Mouse (Mus musculus) erythroblast, embryonic 14.5 days (primary cell): Measurements from ENCODE around the gene Cnn3. TPM values are rescaled to one million over a fixed set of nuclear protein-coding genes. Genes with fewer than 3 reads are reported as not detected.

Experiments used
- H3K27me3 ChIP-seq: 2 replicates; pipeline ENCODE4 v1.6.1; 2012; ENCODE audit warnings: inconsistent platforms; ENCODE audit not compliant: control insufficient read depth
- H3K36me3 ChIP-seq: 2 replicates; pipeline ENCODE4 v1.6.1; 2012; ENCODE audit warnings: mild to moderate bottlenecking, inconsistent platforms; ENCODE audit not compliant: control insufficient read depth
- H3K4me1 ChIP-seq: 2 replicates; pipeline ENCODE4 v1.6.1; 2012; ENCODE audit warnings: inconsistent platforms; ENCODE audit not compliant: control insufficient read depth
- H3K4me3 ChIP-seq: replicated peaks from 2 replicates; pipeline ENCODE3; 2012; ENCODE audit warnings: moderate library complexity, mild to moderate bottlenecking, inconsistent platforms
- H3K9me3 ChIP-seq: 2 replicates; pipeline ENCODE4 v1.6.1; 2012; ENCODE audit warnings: low read length, inconsistent platforms, mixed read lengths; ENCODE audit not compliant: control insufficient read depth
- GATA1 ChIP-seq: IDR thresholded peaks from 2 replicates; pipeline ENCODE4 v1.6.1; 2012; ENCODE audit warnings: low read length, inconsistent platforms, mixed read lengths
- TAL1 ChIP-seq: IDR thresholded peaks from 3 replicates; pipeline ENCODE4 v1.6.1; 2012; ENCODE audit warnings: low read length, inconsistent platforms, mixed read lengths
- polyA plus RNA-seq: library from polyadenylated mRNA; stranded (reverse); fragments of >175 nt; gene quantifications from 2 replicates; pipeline ENCODE4 v1.2.3, GENCODE M21; 2012

Cnn3 gene
- polyA plus RNA-seq, 1 experiment, result 0.15 TPM

- H3K36me3 ChIP-seq, result no peaks in the 10 kb centered on the region
- no peak overlapping the region for H3K4me3 ChIP-seq
- no peaks in the 10 kb centered on the region for H3K27me3 ChIP-seq
- TF ChIP-seq GATA1 (no peak), TAL1 (no peak)
- peaks cover 32% of the 10 kb centered on the region for H3K4me1 ChIP-seq
- no peaks in the 10 kb centered on the region for H3K9me3 ChIP-seq
These were observed 48.4 kb downstream of the Cnn3 start for GRCm38 (mm10) chr3:121474738-121475137.

- Histone ChIP-seq H3K4me3 (no peak overlapping the region), H3K36me3 (no peaks in the 10 kb centered on the region), H3K9me3 (no peaks in the 10 kb centered on the region), H3K27me3 (no peaks in the 10 kb centered on the region), H3K4me1 (peaks cover 24% of the 10 kb centered on the region)
- TF ChIP-seq TAL1 (no peak), GATA1 (no peak)
These were observed 54.0 kb downstream of the Cnn3 start for GRCm38 (mm10) chr3:121480030-121480960.

DNA sequence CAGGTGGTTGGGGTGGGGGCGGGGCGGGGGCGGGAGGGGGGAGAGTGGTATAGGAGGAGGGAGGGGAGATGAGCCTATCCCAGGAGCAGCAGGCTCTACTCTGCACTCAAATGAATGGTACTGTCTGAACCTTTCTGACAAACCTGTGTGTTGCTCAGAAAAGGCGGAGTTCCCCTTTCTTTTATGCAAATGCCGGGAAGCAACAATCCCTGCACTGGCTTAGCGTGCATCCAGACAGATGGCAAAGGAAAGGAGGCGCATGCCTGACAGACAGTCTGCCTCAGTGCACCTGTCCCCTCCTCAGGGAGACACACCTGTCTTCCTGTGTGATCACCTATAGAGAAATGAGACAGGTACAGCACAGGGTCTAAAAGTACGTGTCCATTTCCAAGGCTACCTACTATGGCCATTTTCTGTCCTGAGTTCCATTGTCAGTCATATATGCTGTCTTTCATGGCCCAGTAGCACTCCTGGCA is 54.7 kb downstream of the Cnn3 start:
- no peaks in the 10 kb centered on the region for H3K27me3 ChIP-seq

DNA sequence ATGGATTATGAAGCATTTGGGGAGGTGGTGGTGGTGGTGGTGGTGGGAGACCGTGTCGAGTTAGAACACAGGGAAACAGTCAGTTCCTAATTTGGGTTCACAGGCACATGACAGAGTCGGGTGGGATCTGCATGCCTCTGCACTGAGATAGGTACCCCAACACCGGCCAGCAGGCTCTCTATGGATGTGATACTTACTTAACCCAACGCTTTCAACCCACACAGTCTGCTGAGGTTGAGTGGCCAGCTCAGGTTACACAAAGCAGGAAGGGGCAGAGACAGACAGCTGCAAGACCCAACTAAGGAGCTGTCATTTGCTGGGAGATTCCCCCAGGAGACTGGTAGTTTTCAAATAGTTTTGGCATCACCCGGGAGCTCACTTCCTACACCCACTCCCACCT is 55.3 kb downstream of the Cnn3 start:
- peaks cover 19% of the 10 kb centered on the region for H3K4me1 ChIP-seq
- TF ChIP-seq GATA1 (no peak), TAL1 (no peak)
- no peaks in the 10 kb centered on the region for H3K27me3 ChIP-seq
- H3K36me3 ChIP-seq, result no peaks in the 10 kb centered on the region
- no peaks in the 10 kb centered on the region for H3K9me3 ChIP-seq
- H3K4me3 ChIP-seq, result no peak overlapping the region

More for the DNA sequence above, 54.7 kb downstream of the Cnn3 start:
- Histone ChIP-seq H3K4me3 (no peak overlapping the region), H3K9me3 (no peaks in the 10 kb centered on the region), H3K4me1 (peaks cover 20% of the 10 kb centered on the region), H3K36me3 (no peaks in the 10 kb centered on the region)
- TF ChIP-seq TAL1, result no peak
- TF ChIP-seq GATA1, result no peak

DNA sequence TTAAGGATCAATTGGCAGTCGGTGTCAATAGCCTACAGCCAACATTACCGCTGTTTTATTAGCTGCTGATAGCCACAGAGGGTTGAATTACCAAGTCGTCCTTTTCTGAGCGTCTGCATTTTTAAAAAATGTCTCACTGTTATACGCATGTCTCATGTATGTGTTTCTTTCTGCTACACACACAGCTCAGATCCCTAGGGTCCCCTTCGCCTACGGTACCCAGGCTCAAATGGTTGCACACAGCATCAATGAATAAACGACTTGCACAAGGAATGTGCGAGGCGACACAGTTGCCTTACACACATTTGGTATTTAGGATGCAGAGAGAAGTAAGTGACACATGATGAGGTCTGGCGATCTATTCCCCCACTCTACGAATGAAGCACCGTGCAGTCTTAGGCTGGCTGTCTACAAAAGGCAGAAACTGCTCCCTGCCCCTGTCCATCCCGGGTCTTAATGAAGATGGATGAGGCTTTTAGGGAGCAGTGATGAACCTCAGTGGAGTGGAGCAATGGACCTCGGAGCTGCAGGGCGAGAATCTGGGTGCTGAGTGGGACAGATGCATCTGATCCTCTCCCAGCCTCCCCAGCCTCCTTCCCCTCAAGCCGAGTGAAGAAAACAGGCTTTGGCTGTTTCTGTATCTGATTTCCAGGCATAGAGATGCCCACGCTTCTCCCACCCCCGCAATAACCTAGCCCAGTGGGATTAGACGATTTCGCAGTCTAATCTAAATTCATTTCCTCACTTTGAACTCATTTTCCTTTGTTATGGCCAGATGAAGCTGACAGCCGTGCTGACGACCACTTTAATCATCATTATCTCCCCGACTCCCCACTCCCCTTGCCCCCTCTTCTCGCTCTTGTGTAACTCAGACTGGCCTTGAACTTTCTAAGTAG is 57.2 kb downstream of the Cnn3 start:
- no peaks in the 10 kb centered on the region for H3K27me3 ChIP-seq
- peaks cover 16% of the 10 kb centered on the region for H3K4me1 ChIP-seq
- no peaks in the 10 kb centered on the region for H3K9me3 ChIP-seq
- TF ChIP-seq GATA1, result no peak
- TF ChIP-seq TAL1, result no peak
- H3K4me3 ChIP-seq, result no peak overlapping the region
- H3K36me3 ChIP-seq, result no peaks in the 10 kb centered on the region

GRCm38 (mm10) chr3:121485201-121485600 is 58.9 kb downstream of the Cnn3 start:
- H3K27me3 ChIP-seq, result no peaks in the 10 kb centered on the region
- no peaks in the 10 kb centered on the region for H3K36me3 ChIP-seq
- H3K4me3 ChIP-seq, result no peak overlapping the region
- H3K4me1 ChIP-seq, result peaks cover 4% of the 10 kb centered on the region
- TF ChIP-seq TAL1 (no peak), GATA1 (no peak)
- H3K9me3 ChIP-seq, result no peaks in the 10 kb centered on the region

DNA sequence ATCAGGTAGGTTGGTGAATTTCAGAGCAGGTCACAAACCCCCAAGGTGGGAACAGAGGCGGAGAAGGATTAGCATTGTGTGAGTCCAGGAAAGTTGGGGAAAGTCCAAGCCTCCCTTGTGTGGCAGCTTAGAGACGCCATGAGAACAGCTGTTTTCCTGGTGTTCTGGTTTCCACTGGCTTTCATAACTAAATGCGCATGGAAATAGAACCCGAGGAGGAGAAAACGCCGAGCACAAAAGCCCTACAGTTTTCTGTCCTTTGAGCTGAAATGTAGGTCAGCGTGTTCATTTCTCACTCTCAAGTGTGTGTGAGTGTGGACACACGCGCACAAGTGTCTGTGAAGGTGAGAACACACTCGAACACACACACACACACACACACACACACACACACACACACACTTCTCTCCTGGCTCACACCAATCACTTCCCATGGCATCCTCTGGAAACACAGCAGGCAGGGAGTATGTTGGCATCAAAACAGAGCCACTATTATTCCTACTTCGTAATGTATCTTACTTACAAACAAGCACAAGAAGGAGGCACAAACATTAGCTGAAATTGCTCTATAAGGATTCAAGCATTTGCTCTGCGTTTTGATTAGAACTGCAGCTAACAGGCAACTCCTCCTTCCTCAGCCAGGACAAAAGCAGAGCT is 63.3 kb downstream of the Cnn3 start:
- Histone ChIP-seq H3K9me3 (no peaks in the 10 kb centered on the region), H3K4me3 (no peak overlapping the region), H3K36me3 (no peaks in the 10 kb centered on the region), H3K27me3 (no peaks in the 10 kb centered on the region), H3K4me1 (no peaks in the 10 kb centered on the region)
- no peak for TF ChIP-seq GATA1
- no peak for TF ChIP-seq TAL1

GRCm38 (mm10) chr3:121490941-121491340 is 64.6 kb downstream of the Cnn3 start:
- TF ChIP-seq GATA1, result no peak
- no peak for TF ChIP-seq TAL1
- Histone ChIP-seq H3K9me3 (no peaks in the 10 kb centered on the region; the same call in 1 of the 2 replicates), H3K4me3 (no peak overlapping the region), H3K4me1 (no peaks in the 10 kb centered on the region), H3K27me3 (no peaks in the 10 kb centered on the region), H3K36me3 (no peaks in the 10 kb centered on the region; the same call in 1 of the 2 replicates)

DNA sequence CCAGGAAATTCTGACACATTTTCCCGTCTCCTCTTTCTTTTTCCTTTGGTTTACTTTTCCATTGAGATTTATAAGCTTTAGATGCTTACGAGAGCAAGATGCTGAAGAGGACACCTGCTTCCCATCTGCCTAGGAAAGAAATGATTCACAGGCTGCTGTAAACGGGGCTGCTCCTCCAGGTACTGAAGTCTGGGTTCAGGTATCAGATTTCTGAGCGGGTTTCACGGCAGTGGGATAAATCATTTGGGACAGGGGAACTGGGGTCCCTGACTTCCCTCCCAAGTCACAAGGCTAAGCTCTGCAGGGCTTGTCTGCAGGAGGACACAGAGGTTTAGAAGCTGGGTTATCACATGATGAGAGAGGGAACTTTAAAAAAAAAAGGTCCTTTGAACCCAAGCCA is 65.7 kb downstream of the Cnn3 start:
- Histone ChIP-seq H3K4me3 (no peak overlapping the region), H3K27me3 (no peaks in the 10 kb centered on the region), H3K9me3 (no peaks in the 10 kb centered on the region; the same call in 1 of the 2 replicates), H3K4me1 (no peaks in the 10 kb centered on the region), H3K36me3 (no peaks in the 10 kb centered on the region; the same call in 1 of the 2 replicates)
- no peak for TF ChIP-seq TAL1
- TF ChIP-seq GATA1, result no peak
